Mouse (Mus musculus) hematopoietic stem cell, adult 5-6 weeks (primary cell): ENCODE measurements around the gene Klf3. TPM values are rescaled to one million over a fixed set of nuclear protein-coding genes. Genes with fewer than 3 reads are reported as not detected.
A peak's percentile ranks its signal among the peaks of the same experiment; 100 is the strongest.

ENCODE experiments used
- ATAC-seq, 2 experiments: fragments of 125-278 bp in 1 of 2; replicated peaks in 1 of 2; 2 replicates each; pipeline ENCODE4 v1.8.0; 2016 to 2017; ENCODE audit warnings: inconsistent platforms in 2 of 2, mild to moderate bottlenecking in 2 of 2, moderate number of reproducible peaks in 2 of 2, low read depth in 1 of 2, moderate TSS enrichment in 1 of 2; ENCODE audit not compliant: low FRiP score in 2 of 2, poor library complexity in 2 of 2, severe bottlenecking in 2 of 2, insufficient read depth in 1 of 2, low TSS enrichment in 1 of 2
- total RNA-seq: library from RNA; stranded (forward); fragments of 172-1452, 232-1000 nt; gene quantifications from 2 replicates; pipeline ENCODE4 v1.2.3, GENCODE M21; 2017

The Klf3 gene
- total RNA-seq, 1 experiment from 2014 or later: 28.1 TPM

DNA sequence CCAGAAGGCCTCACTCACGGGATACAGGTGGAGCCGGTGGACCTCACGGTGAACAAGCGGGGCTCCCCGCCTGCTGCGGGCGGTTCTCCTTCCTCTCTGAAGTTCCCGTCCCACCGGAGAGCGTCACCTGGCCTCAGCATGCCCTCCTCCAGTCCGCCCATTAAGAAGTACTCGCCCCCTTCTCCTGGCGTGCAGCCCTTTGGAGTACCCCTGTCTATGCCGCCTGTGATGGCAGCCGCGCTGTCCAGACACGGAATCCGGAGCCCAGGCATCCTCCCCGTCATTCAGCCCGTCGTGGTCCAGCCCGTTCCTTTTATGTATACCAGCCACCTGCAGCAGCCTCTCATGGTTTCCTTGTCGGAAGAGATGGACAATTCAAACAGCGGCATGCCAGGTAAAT is 18.8 kb downstream of the Klf3 start:
- no peak for ATAC-seq

DNA sequence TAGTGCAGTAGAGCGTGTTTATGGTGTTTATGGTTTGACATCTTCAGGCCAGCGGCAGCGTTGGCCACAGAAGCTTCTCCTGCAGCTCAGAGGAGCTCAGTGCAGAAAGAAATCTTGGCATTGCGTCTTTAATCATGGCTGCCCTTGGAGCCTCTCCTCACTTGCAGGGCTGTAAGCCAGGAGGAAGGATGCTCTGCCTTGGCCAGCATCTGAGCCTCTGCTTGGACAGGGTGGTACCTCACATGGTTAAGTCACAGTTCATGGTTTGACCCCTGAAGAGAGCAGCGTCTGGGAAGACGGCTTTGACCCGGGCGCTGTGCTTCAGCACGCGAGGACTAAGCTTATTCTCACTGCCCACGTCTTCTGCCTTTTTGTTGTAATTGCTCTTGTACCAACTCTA is 20.2 kb downstream of the Klf3 start:
- no peak for ATAC-seq

DNA sequence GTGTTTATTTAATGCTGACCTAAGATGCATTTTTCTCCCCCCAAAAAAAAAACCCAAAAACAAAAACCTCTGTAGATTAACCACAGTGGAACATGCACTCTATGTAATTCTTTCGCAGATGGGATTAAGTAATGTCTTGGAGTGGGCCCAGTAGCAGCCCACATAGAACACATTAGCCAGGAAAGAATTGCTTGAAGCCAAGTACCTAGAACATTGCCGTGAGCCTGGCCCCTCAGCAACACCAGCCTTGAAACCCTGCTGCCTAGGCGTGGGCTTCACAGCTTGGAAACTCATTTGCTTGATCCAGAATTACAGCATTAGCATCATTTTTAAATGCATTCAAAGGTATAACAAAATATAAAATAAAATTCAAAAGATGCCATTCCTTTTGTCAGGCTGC is 21.6 kb downstream of the Klf3 start:
- no peak for ATAC-seq

DNA sequence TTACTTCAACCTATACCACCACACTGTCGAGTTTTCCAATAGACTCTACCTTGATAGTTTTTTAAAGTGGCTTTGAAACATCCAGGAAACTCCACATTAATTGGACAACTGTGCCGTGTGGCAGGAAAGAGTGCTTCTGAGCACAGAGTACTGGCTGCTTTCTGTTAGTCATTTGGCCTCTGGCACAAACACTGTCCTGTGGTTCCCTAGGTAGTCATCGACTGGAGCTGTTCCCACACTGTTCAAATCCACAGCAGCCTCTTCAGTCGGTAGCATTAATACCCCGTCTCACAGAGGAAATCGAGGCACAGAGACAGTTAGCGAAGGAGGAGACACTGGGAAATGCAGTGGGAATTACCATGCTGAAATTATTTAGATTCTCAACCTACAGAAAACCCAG is 22.3 kb downstream of the Klf3 start:
- ATAC-seq: no peak

DNA sequence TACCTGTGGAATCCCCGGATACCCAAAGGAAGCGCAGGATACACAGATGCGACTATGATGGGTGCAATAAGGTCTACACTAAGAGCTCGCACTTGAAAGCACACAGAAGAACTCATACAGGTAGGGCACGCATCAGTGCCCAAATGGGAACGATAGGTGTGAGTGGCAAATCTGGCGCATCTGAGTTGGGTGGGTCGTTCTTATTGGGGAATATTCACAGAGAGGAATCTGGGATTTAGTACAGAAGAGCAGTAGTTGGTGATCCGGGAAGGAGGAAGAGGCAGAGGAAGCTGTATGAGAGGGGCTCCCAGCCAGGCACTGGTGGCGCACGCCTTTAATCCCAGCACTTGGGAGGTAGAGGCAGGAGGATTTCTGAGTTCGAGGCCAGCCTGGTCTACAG is 24.0 kb downstream of the Klf3 start:
- no peak for ATAC-seq

DNA sequence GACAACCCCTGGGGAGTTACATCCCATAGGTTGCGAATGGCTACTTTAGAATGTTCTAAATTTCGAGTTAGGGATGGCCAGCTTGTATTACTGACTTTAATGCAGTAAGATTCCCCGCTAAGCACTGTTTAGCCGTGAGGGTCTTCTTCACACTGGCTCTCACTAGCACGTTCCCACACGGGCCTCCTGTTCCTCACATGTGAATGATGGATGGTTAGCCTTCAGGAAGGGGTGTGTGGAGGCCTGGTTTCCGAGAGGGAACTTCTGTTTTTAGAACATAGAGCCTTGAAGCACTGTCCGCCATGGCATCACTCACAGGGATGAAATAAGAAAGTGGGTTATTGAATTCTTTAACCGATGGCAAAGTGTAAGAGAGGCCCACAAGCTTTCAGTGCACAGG is 25.1 kb downstream of the Klf3 start:
- peak; percentile 79 to 83 for ATAC-seq

DNA sequence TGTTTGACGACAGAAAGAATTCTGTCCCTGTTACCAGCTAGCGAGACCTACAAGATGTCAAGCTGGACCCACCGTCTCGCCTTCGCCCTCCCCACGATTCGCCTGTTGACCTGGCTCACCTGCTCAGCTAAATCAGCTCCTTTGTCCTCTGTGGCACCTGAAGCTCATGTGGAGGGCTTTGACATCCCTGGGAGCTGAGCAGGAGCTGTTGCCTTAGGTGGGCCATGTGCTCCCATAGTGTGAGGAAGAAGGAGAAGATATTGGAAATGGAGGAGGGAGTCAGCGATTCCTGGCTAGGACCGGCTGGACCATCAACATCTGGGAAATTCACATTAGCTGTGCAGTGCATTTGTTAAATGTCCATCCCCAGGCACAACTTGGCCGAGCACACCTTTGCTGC is 26.4 kb downstream of the Klf3 start:
- ATAC-seq: no peak

DNA sequence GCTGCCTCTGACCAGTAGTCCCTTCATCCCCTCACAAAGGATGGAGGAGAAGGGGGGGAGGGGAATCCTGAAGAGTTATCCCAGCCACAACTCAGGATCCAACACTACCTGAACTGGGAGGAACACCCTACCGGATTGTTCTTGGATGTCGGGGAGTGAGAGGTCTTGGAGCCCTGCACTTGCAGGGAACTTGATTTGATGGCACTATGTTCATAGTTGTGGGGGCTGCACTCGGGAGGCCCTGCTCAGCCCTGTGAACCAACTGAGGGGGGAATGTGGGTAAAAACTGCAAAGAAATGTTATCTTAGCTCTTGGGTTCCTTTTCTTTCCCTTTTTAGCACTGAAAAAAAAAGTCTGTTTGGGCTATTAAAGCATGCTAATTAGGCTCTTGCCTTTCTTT is 27.6 kb downstream of the Klf3 start:
- ATAC-seq: no peak

DNA sequence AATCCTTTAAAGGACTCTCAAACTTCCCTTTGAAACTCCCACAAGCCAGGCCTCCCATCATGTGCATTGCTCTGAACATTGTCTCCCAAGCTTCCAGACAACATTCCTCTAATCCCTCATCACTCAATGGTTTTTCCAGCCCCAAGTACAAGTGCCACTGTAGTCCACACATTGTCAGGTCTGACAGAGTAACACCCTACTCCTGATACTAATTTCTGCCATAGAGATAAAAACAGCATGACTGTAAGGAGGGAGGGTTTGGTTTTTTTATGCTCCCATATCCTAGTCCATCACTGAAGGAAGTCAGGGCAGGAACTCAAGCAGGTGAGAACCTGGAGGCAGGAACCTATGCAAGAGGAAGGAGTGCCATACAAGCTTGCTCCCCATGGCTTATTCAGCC is 30.2 kb downstream of the Klf3 start:
- ATAC-seq: no peak

DNA sequence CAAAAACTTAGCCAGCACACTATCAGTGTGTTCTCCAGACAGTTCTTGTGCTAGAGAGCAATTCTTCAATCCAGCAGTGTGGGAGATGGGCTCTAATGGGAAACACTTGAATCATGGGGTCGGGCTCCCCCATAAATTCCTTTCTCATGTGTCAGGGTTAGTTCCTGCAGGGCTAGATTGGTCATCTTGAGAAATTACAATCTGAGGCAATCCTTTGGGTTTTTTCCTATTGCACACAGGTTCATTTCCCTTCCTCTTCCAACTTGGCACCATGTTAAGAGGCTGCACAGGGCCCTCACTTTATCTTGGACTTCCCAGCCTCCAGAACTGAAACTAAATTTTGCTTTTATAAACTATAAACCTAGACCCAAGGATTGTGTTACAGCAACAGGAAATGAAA is 31.0 kb downstream of the Klf3 start:
- ATAC-seq: no peak; a peak in 1 of 4 replicates

DNA sequence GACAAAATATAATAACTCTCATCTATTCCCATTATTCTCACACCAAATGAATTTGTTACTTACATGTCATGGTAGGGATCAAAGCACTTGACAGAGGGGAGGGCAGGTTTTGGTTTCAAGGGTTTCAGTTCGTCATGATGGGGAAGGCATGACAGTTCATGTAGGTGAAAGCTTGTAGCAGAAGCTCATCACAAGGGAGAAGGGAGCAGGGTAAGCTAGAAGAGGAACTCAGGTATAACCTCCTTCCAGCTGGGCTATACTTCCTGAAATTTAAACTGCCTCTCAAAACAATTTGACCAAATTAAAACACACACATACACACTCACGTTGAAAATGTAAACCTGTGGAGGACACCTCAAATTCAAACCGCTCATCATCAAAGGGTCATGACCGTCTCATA is 32.1 kb downstream of the Klf3 start:
- ATAC-seq: peak in 1 of 2 experiments; percentile 32; a peak in 1 of 4 replicates

DNA sequence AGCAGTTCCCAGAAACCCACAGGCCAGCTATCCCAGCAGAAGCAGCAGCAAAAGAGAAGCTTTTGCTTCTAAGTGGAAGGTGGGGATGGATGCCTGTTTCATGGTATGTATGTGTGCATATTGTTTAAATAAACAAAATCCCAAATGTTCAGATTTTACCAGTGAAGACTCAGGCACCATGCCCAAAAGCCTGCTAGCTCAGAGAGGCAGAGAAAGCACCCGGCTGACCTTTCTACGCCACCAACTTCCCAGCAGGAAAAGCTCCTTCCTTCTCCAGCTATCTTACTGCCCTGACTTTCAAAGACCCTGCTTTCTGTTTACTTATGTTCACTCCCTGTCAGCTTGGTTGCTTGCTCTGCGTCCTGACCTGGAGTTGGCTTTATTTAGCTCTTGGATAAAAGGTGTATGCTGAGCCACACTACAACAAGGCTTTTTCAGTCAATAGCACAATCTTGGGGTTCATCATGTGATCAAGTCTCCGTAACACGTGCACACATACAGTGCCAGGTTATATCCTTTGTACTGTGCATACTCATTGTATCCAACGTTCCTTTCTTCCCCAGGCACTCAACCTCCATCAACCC is 35.9 kb downstream of the Klf3 start:
- no peak for ATAC-seq

DNA sequence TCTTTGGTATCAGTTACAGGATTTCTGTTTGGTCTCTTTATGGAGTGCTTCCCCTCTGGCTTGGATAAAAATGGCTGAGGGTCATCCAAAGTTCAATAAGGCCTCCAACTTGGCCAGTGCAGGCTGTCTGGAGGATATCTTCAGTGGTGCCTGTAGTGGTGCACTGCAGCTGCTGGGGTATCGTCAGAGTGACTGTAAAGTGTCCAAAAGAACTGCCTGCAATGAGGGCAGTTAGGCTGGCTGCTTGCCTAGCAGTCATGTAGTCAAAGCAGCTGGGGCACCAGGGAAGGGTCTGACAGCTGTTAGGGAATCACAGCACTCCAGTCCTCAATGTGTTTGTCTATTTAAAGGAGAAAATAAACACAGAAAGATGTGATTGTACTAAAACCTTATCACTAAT is 36.9 kb downstream of the Klf3 start:
- no peak for ATAC-seq

DNA sequence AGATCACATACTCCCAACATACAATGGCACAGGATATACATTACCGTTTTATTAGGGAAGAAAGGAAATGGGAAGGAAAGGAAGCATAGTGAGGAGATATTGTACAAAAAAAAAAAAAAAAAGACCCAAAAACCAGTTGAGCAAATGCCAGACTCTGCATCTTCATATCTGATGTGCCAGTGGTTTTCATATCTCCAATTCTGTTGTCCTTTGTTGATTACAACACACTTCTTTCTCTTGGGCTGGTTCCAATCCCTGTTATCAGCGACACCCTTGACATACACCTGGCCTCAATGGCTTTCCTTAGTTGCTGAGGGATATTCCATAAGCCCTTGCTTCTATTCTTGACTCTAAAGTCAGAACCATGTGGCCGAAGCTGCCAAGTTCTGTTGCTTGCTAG is 41.4 kb downstream of the Klf3 start:
- no peak for ATAC-seq

DNA sequence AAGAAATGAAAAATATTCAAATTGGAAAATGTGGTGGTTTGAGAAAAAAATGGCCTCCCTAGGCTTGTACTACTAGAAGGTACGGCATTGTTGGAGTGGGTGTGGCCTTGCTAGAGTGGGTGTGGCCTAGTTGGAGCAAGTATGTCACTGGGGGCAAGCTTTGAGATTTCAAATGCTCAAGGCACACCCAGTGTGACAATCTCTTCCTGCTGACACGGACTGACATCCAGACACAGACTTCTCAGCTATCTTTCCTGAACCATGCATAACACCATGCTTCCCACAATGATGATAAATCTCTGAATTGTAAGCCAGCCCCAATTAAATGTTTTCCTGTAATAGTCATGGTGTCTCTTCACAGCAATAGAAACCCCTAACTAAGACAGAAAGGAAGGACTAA is 44.1 kb downstream of the Klf3 start:
- peak in 1 of 2 experiments; percentile 14; a peak in 1 of 4 replicates for ATAC-seq

DNA sequence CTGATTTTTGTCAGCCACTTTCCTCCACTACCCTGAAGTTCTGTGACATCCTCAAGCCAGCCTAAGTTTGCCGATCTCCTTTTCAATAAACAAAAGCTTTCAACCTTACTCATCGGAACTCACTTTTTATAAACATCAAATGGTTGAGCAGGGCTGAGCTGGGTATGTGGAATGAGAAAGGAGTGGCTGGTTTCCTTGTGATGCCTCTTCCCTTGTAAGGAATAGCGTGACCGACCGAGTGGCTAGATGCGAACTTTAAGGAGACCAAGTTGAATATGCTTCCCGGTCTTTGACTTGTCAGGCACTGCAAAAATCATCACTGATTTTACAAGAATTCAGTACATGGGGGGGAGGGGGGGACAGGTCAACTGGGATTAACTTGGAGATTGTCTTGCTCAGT is 46.7 kb downstream of the Klf3 start:
- ATAC-seq: no peak

DNA sequence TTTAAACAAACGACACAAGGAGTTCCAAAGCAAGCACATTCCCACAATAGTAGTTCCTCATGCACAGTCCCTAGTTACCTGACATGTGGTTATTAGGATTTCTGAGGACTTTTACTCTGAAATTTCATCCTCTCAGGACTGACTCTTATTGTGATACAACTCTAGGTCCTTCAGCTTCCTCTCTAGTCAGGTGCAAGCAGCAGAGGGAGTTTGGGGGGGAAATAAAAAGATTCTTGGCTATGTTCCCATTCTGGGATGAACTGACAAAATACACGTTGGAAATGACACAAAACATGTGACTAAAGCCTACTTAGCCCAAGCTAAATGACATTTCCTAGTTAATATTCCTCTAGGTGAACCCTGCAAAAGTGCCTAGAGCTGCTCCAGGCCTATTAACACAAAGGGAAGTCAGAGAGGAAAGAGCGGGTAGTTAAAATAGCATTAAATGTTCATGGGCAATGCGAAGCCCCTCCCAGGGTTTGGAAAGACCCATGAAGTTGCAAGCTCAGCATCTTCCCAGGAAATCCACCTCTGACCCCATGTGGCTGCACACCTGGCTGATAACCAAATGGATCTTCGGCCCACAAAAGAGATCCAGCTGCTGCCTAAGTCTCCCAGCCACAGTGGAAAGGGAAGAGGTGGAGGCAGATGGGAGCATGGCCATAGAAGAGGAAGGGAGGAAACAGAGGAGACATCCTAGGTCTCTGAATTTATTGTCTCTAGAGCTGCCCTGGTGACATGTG is 49.6 kb downstream of the Klf3 start:
- ATAC-seq: peak; percentile 69 to 75

DNA sequence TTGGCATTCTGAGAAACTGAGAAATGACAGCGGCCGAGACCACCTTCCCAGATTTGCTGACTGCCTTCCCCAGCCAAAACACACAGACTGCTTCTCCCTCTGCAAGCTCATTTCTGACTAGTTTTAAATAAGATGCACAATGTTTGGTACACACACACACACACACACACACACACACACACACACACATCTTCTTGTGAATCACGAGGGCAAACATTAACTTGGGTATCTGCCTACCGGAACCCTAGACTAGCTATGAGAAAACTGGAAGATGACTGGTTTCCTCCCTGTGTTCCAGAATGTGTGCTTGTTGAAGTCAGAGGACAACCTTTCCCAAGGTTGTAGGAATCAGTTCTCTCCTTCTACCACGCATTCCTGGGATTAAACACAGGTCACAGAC is 50.2 kb downstream of the Klf3 start:
- ATAC-seq: no peak

DNA sequence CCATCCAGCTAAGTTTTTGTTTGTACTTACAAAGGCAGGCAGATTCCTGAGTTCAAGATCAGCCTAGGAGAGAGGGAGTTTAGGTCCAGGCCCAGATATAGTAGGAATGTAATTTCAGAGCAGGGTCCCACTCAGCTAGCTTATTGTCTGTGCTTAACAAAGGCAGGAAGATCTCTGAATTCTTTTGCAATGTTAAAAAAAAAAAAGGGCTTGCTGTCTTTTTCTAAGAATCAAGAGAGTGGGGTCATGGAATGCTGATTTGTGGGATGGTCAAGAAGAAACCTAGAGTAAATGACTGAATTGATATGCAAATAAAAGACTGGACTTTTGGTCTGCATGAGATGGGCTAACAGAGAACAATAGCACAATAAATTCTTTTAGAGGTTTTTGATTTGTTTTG is 52.0 kb downstream of the Klf3 start:
- ATAC-seq: no peak
